Comparison of ENCODE assay signal across 8 mouse cellular contexts in the genomic region with DNA sequence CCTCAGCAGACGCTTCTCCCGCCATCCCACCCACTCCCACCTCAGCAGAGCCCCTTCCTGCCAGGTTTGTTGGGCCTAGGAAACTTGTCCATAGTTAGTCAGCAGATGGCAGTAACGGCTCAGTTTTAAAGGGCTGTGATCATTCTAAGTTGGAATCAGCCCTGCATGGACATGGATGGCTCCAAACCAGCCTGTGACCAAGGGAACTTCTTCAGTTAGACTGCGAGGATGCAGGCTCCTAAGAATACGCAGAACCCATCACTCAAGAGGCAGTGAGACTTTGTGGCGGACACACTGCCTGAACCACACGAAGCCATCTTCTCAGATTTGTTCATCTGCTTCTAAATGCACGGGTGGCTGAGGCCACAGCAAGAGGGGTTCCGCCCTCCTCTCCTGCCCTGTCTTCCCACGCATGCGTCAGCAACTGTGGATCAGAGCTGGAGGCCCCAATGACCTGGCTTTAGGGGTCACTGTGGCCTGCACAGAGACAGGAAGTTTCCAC. TPM values are rescaled to one million over a fixed set of nuclear protein-coding genes. Genes with fewer than 3 reads are reported as not detected.
DNase-seq lines count a peak whose midpoint lies in the region; ATAC-seq and TF ChIP-seq lines count a peak whose summit lies in the region.

No protein-coding gene starts in this region.

- no peaks in the 10 kb centered on the region for H3K36me3 ChIP-seq in hindbrain, embryonic 11.5 days (ENCODE audit: control insufficient read depth, insufficient read depth, low read length)
- no peaks in the 10 kb centered on the region for H3K36me3 ChIP-seq in lung, embryonic 14.5 days (ENCODE audit: insufficient read depth)

- H3K9ac ChIP-seq in hindbrain, embryonic 11.5 days (ENCODE audit: low read depth, low read length): no peak overlapping the region
- H3K9ac ChIP-seq in lung, embryonic 14.5 days: no peak overlapping the region

- ATAC-seq in hindbrain, embryonic 11.5 days (ENCODE audit: low FRiP score): peak; percentile 75
- peak; percentile 76 for ATAC-seq in lung, embryonic 14.5 days (ENCODE audit: insufficient read depth)

- DNase-seq in Muller cell, postnatal 12 days (ENCODE audit: inconsistent ontology term): peak; percentile 59
- peak; percentile 60 for DNase-seq in cerebellum, adult 8-10 months
- peak; percentile 27 to 51 for DNase-seq in frontal cortex, postnatal 14 days (ENCODE audit: low spot score in 2 of 2)
- peak; percentile 78 for DNase-seq in hindbrain, embryonic 11.5 days (ENCODE audit: low spot score)
- DNase-seq in layer of hippocampus, adult 9-10 months (ENCODE audit: low spot score): peak; percentile 54
- DNase-seq in lung, embryonic 14.5 days: peak; percentile 92
- peak; percentile 32 for DNase-seq in ovary, adult 18-20 months (ENCODE audit: low spot score)
- DNase-seq in spleen, postnatal 36 days (ENCODE audit: low spot score in 2 of 2): no peak

- no peak overlapping the region for H3K27ac ChIP-seq in hindbrain, embryonic 11.5 days (ENCODE audit: low read depth, low read length)
- no peak overlapping the region for H3K27ac ChIP-seq in lung, embryonic 14.5 days (ENCODE audit: low read depth)

- no peaks in the 10 kb centered on the region for H3K9me3 ChIP-seq in hindbrain, embryonic 11.5 days (ENCODE audit: control insufficient read depth, low read length)
- H3K9me3 ChIP-seq in lung, embryonic 14.5 days (ENCODE audit: low read depth, low read length): no peaks in the 10 kb centered on the region

- 41% methylated on average over 11 of the region's 11 CpGs for WGBS in hindbrain, embryonic 11.5 days
- WGBS in lung, embryonic 14.5 days: 23% methylated on average over 11 of the region's 11 CpGs

- no peak overlapping the region for H3K4me3 ChIP-seq in hindbrain, embryonic 11.5 days (ENCODE audit: low read depth, low read length)
- H3K4me3 ChIP-seq in lung, embryonic 14.5 days (ENCODE audit: low read depth, low read length): no peak overlapping the region

- no peak overlapping the region for H3K4me2 ChIP-seq in hindbrain, embryonic 11.5 days (replicated peaks; ENCODE audit: low read depth, low read length)
- H3K4me2 ChIP-seq in lung, embryonic 14.5 days: peak overlapping the region; percentile 38; the same call in 1 of the 2 replicates

- peak; percentile 71 for TF ChIP-seq CTCF in lung, embryonic 14.5 days (IDR thresholded peaks at IDR 0.05; ENCODE audit: low read depth)

- H3K4me1 ChIP-seq in hindbrain, embryonic 11.5 days (replicated peaks; ENCODE audit: control insufficient read depth, insufficient read depth, low read length): no peaks in the 10 kb centered on the region
- H3K4me1 ChIP-seq in lung, embryonic 14.5 days (ENCODE audit: insufficient read depth): 0 out of 2 replicates have a peak, but pooled peaks cover 3% of the 10 kb centered on the region

- no peaks in the 10 kb centered on the region for H3K27me3 ChIP-seq in hindbrain, embryonic 11.5 days (ENCODE audit: control insufficient read depth, insufficient read depth, low read length)
- H3K27me3 ChIP-seq in lung, embryonic 14.5 days (ENCODE audit: insufficient read depth, low read length): no peaks in the 10 kb centered on the region

RNA-seq across cellular contexts. Expression of a gene that starts 29.1 kb away (rescaled TPM):
- 0.15 and 0.17 TPM in 2 replicates for polyA plus RNA-seq in hindbrain, embryonic 11.5 days (2014; fragmentation: Nextera tagmentation; extraction: Ambion mirVana)
- polyA plus RNA-seq in lung, embryonic 14.5 days (2014; fragmentation: Nextera tagmentation; extraction: Ambion mirVana): 2.8 and 3.6 TPM in 2 replicates

Comparison
In these comparisons a context has a peak if more than half of its experiments do, and no peak if none do; other contexts are left out.
1. DNase-seq: peak in Muller cell, postnatal 12 days (single experiment), cerebellum, adult 8-10 months (single experiment), frontal cortex, postnatal 14 days (2 of 2), hindbrain, embryonic 11.5 days (single experiment), layer of hippocampus, adult 9-10 months (single experiment), lung, embryonic 14.5 days (single experiment) and ovary, adult 18-20 months (single experiment); none in spleen, postnatal 36 days (0 of 2).